Mouse (Mus musculus) erythroid progenitor cell, adult 5-6 weeks (primary cell): ENCODE measurements around the gene Nfkbie. TPM values are rescaled to one million over a fixed set of nuclear protein-coding genes. Genes with fewer than 3 reads are reported as not detected.

Experiments used
- ATAC-seq: replicated peaks from 2 replicates; pipeline ENCODE4 v1.8.0; 2016; ENCODE audit warnings: moderate number of reproducible peaks, mild to moderate bottlenecking, moderate TSS enrichment, inconsistent platforms; ENCODE audit not compliant: poor library complexity, low FRiP score, severe bottlenecking
- total RNA-seq, 2 experiments: library from RNA; stranded (forward) in 1 of 2; stranded (reverse) in 1 of 2; fragments of 150-400 nt in 1 of 2; fragments of 186-747, 209-891 nt in 1 of 2; gene quantifications; 2 replicates each; pipeline versions ENCODE4 v1.2.3 to v1.2.4; 2015 to 2017; ENCODE audit warnings: low replicate concordance in 2 of 2

Nfkbie gene
- total RNA-seq, 2 experiments from 2014 or later: 1.7 to 2.1 TPM

DNA sequence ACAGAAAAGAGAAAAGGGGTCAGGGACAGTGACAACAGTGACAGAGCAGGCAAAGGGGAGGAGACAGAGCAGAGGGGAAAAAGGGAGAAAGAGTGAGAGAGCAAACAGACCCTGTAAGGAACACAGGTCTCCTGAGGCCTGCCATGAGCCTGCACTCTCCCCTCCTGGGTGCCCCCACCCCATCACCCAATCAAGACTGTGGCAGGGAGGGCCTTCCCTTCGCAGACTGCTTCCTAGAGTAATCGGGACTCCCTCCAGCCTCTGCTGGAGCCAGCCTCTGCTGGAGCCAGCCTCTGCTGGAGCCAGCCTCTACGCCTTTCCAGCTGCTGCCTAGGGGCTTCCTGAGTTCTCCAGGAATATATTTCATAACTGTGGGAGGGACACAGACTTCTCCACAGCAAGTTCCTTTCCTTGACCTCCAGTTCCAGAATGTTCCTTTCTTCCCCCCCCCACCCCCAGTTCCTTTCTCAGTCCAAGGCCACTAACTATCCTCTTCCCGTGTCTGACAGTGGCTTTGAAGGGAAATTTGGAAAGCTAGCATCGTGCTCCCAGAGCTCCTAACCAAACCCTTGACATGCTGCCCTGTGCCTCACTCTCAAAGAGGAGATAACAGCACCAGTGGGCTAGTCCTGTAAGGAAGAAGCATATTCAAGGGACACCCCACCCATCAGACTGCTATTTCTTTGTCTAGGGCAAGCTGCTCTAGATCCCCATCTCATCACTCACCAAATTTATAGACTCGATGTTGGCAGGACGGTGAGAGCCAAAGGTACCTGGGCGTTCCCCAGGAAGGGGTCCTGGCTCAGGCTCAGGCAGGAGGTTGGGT lies 37.3 kb downstream of the Nfkbie start:
- peak; percentile 48 for ATAC-seq

DNA sequence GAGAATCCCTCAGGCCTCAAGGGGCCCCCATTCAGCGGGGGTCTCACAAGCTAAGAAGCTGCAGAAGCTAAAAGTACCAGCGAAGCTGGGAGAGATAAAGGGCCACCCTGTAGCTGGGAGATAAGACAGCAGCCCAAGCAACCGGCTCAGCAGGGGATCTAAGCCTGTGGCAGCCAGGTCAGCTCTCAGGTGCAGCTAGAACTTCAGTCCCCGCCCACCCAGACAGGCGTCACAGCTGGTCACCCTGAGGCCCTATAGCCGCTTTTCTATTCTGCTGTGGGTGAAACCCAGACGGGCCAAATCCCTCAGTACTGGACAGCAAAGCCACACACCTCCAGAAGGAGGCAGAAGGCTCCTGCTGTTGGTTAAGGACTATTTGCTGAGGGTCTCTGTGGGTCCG lies 38.0 kb downstream of the Nfkbie start:
- ATAC-seq: peak; percentile 70

DNA sequence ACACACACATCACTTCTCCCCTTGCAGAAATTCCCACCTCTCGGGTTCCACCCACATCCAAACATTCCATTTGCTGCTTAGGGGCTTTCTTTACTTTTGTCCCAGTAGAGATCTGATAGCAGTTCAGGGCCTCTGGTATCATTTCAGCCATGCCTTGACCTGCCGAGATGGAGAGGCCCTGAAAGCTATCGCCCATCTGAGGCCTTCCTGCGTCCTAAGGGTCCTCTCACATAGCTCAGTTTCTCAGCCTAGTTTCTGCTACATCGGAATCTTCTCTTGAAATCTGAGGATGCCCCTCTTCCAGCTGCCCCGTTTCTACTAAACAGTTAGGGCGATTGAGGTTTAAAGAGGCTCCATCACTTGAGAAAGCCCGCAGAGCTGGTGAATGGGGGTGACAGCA lies 38.7 kb downstream of the Nfkbie start:
- no peak for ATAC-seq

DNA sequence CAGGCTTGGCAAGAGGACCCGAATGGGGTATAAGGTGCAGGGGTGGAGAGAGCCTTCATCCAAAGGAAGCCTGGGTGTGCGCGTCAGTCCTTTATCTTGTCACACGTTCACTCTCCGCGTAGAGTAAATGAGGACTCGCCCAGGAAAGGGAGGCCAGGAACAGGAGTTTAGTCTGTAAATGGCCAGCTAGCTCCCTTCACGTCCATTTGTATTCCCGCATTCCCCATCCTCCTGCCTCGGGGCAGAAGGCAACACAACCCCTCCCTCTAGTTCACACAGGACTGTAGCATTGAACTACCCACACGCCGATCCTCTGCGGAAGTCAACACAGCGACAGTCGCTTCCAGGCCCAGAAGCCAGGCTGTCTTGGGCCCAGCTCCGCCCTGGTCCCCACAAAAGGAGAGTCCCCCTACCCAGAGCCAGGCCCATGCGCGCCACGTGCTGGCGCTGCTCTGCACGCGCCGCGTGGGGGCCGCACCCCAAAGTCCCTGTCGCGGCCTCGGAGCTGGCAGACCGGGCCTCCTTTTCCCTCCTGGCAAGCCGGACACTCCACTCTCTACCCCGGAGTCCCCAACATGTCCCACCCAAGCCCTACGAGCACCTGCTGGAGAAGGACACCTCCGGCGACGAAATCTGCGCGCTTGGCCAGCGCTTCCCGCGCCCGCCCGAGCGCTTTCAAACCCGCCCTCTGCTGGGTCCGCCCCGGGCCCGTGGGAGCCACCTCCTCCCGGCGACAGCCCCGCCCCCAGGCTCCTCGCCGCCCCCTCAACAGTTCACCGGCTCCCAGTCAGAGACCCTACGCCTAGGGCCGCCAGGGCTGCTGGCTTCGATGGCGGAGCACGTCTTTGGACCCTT lies 39.6 kb downstream of the Nfkbie start:
- peak; percentile 61 for ATAC-seq

DNA sequence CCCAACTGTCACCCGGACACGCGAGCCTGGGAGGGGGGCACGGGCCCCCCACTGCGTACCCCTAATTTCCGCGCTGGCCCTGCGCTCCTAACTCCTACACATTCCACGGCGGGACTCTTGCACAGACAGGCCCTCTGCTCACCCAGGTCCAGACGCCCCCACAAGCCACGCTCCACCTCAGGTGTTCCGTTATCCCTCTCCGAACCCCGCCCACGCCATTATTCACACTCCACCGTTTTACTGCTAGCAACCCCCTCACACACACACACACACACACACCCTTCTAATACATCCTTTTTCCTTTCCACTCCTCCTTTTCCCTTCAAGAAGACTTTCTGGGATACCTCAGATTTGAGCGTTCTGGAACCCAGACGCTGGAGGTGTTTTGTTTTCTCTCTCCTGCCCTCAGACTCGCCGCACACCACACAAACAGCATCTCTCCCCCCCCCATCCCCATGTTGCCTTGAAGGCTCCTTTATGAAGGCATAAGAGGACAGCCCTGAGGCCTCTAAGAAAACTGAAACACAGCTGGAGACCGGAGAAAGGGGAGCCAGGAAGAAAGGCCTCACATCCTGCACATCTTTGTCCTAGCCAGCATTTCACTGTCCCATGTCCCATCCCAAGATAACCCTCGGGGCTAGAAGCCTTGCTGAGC lies 40.4 kb downstream of the Nfkbie start:
- ATAC-seq: no peak

DNA sequence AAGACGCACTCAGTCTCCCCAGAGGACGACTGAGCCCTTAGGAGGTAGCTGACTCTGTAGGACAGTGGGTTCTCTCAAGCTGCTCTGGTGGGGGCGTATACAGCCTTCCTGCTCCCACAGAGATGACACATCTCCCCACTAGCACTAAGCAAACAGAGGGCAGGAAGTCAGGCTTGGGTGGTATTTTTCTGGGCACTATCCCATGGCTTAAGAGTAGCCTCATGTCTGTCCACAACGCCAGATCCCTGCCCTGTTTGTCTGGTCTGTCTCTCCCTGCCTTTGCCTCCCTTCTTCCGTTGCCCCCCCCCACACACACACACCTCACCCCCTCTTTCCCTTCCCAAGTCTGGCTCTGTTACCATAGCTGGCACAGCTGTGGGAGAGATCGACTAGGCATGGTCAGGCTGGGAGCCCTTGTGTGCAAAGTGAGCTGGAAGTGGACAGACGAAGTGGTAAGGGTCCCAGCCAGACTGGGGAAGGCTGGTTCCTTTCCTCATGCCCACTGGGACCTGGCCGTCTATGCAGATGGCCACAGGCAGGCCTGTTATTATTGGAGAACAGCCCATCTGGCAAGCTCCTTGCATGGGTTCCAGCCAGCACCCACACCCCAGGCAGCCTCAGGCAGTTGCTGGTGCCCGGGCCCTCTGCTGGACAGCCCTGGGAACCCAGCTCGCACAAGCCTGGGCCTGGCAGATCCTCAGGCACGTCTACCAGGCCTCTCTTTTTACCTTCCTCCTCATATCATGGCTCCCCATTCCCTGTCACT lies 41.3 kb downstream of the Nfkbie start:
- peak; percentile 56 for ATAC-seq

DNA sequence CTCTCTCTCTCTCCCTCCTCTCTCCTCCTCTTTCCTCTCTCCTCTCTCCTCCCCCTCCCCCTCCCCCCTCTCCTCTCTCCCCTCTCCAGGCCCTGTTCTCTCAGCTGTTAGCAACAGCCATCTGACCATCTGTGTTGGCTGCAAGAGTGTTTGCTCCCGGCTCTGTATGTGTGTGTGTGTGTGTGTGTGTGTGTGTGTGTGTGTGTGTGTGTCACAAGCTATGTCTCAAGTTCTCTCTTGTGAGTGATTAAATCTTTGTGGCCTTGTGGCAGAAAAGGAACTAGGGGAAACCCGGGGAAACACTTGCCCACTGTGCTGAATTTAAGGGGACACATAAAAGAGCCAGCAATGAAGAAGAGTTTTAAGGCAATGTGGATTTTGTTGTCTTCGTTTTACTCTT lies 42.3 kb downstream of the Nfkbie start:
- ATAC-seq: no peak

DNA sequence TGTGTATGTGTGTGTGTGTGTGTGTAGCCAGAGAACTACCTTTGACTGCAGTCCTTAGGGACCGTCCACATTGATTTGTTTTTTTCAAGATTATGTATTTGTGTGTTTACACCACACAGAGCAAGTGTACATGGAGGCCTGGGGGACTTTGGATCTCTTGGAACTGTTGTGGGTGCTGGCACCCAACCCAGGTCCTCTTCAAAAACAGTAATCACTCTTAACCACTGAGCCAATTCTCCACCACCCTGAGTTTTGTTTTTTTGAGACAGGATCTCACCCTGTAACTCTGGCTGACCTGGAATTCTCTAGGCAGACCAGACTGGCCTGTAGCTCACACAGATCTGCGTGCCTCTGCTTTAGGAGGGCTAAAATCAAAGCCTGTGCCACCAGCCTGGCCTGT lies 42.9 kb downstream of the Nfkbie start:
- no peak for ATAC-seq

DNA sequence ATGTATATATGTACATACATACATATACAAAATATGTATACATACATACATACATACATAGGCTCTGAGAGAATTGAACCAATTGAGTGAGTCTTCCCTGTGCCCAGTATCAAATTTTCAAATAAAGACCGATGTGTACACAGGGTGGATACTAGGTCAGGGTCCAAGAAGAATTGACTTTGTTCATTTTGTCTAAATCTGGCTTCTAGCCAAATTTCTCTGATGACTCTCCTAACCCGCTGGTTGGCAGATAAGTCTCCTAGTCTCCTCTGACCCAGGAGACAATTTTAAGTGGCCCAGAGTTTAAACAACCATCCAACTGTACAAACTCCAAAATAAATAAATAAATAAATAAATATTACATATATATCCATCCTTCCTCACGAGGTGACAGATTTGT lies 43.4 kb downstream of the Nfkbie start:
- no peak for ATAC-seq

DNA sequence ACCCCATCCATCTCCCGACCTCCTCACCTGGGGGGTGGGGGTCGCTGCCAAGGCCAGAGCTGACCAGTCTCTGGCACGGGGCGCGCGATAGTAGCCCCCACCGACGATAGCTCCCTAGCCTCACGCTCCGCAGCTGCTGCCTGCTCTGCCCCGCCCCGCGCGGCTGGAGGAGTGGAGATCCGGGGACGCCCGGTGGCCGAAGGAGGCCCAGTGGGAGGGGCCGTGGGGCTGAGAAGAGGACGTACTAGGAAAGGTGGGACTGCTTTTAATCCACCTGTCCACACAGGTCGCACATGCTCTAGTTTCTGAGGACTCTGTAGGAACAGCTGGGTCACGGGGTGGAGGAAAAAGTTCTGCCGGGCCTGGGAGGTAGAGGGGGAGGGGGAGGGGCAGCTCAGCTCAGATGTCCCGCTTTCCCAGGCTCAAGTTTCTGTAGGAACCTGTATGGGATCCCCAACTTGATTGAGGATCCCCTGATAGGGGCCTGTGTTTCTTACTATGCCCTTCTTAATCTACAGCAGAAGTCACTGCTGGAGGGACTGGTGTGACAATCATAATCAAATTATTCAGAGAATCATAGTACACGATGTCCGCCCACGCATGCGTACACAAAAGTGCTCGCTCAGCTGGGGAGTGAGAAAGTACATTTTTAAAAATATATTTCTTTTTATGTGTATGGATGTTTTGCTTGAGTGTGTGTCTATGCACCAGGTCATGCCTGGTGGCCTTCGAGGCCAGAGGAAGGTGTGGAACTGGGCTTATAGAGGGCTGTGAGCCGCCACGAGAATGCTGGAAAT lies 44.1 kb downstream of the Nfkbie start, which contains the start of gene Slc29a1:
Gene Slc29a1, minus strand, starts transcription at position 161 of the 797 bp plus-strand sequence.
- ATAC-seq: no peak

DNA sequence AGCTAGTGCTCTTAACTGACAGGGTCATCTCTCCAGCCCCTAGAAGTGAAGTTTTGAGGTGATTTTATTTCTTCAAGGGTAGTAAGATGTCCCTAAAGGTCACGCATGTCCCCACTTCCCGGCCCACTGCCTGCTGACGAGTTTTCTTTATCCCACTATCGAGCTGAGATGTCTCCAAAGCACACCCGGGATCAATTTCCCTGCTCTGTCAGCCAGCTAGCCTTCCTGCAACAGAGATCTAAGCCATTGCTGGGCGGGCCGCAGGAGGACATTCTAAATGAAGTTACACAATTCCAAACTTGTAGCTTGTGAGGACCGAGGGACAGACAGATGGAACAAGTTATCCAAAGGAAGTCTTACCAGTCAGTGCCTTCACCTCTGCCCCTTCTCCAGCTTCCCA lies 44.8 kb downstream of the Nfkbie start:
- no peak for ATAC-seq

DNA sequence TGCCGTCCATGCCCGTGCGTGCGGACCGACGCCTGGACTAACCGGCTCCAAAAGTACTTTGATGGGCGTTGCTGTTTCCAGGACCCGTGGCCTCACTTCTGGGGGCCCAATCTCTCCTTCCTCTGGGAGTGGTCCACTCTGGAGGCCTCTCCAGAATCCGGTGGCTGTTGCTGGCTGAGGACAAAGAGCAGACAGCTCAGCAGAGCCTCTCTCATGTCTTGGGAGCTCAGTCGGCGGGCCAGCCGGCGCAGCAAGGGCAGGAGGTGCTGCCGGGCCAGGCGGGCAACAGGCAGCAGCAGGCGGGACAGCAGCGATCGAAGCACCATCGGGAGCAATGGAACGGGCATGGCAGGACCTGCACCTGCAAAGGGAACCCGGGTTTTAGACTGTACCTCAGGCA lies 45.8 kb downstream of the Nfkbie start:
- no peak for ATAC-seq

DNA sequence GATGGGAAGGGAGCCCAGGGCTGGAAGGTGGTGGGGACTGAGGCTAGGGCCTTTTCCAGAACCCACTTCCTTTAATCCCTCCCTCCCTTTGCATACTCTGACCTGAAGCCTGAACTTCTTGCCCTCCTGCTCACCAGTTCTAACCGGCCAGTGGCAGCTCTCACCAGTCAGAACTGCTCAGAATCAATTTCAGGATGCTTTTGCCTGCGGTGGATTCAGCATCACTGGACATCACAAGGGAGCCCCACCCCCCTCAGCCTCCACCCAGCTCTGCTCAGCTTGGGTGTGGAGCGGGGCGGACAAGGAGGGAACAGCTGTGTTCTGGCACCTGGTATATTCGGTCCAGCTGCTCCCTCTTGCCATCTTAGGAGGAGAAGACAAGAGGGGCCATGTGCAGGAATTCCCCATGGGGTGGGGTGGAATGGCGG lies 46.4 kb downstream of the Nfkbie start, which contains the start of gene Mymx:
Gene Mymx, minus strand, starts transcription at position 226 of the 428 bp plus-strand sequence.
- ATAC-seq: no peak

DNA sequence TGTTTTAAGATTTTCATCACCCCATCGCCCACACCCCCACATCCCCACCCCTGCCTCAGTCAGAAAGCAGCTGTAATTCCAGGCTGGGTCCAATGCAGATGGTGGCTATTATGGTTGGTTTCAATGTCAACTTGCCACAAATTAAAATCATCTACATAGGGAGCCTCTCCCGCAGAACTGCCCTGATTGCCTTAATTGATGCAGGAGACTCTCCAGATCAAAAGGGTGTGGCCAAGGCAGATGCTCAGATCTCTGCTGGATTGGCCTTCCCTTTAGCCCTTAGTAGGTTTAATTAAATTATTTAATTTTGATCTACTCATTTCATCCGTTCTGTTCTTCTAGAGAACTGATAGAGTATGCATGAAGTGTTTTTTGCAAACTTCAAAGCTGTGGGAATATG lies 47.5 kb downstream of the Nfkbie start:
- no peak for ATAC-seq

DNA sequence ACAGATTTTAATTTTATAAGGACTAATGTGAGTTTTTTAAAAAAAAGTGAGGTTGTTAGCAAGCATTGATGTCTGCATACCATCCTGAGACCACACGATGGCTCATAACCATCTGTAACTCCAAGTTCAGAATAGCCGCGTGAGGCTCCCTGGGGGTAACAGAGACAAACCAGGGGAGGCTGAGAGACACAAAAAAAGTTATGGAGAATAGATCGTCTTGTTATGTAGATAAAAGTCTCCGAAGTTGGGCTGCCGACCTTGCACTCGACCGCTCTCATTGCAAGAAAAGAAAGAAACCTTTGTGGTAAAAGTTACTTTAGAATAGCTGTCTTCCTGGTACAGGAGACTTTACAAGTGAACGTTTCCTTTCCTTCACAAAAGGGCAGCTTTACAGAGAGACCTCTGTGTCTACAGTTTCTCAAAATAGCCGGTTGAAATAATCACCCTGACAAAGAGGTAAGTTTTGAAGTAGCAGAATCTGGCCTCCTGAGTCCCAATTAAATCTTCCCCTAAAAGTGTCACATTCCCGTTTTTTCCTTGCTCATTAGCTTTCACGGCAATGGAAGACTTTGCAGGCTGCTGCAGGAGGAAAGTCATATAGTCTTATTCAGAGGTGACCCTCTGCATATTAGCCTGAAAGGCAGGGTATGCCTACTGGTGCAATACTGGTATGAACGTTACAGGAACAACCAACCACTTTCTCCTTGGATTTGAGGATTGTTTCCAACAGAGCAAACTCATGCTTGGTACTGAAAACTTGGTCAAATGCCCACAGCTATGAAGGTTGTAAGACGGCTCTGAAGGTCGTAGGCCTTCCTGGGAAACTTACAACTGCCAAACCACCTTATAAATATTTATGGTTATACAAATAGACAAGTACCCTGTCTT lies 51.7 kb downstream of the Nfkbie start:
- ATAC-seq: no peak

DNA sequence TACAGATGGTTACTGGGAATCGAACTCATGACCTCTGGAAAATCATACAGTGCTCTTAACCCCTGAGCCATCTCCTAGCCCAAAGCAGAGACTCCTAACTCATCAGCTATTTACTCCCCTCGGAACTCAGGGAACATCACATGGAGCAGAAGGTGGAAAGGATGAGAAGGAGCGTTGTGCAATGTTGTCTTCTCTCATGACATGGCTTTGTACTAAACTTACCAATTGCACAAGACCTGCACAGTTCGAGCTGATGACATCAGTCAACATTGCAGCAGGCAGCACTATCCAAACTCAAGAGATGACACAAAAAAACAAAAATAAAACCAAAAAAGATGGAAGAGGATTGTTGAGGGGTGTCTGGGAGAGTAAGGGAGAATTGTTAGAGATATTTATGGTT lies 52.9 kb downstream of the Nfkbie start:
- ATAC-seq: no peak

DNA sequence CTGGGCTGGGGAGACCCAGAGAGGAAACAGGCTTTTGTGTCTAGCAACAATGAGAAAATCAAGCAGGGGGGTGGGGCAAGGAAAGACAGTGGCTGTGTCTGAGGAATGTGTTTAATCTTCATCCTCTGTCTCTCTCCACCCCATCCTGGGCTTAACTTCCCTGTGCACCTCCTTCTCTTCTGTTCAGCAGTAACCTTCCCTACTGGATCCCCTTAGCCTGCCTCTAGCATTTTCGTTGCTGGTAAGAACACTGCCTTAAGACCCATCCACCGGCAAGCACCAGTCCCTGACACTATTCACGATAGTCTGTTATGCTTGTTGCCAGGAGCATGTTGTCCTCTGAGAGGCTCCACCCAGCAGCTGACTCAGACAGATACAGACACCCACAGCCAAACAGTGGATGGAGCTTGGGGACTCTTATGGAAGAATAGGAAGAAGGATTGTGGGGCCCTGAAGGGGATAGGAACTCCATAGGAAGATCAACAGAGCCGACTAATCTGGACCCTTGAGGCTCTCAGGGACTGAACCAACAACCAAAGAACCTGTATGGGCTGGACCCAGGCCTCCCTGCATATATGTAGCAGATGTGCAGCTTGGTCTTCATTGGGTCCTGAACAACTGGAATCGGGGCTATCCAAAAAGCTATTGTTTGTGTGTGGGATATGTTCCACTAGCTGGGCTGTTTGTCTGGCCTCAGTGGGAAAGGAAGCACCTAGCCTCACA lies 54.8 kb downstream of the Nfkbie start:
- ATAC-seq: no peak
